Mouse (Mus musculus) liver, embryonic 12.5 days (tissue): ENCODE data around the gene Birc7. TPM values are rescaled to one million over a fixed set of nuclear protein-coding genes. Genes with fewer than 3 reads are reported as not detected.

Source experiments
- ATAC-seq: fragments of 200-750 bp; cut with Nextera tagmentation; 2 replicates; pipeline ENCODE4 v1.8.0; 2017; ENCODE audit warnings: moderate number of reproducible peaks, mild to moderate bottlenecking, moderate library complexity
- H3K27ac ChIP-seq: fragments of 300-500 bp; sonication (generic); 2 replicates; pipeline ENCODE4 v1.5.1; 2016; ENCODE audit warnings: mild to moderate bottlenecking
- H3K27me3 ChIP-seq: fragments of 300-500 bp; sonication (generic); replicated peaks from 2 replicates; pipeline ENCODE4 v1.6.1; 2016; ENCODE audit warnings: mild to moderate bottlenecking, moderate library complexity
- H3K36me3 ChIP-seq: fragments of 300-500 bp; sonication (generic); 2 replicates; pipeline ENCODE4 v1.6.1; 2016; ENCODE audit warnings: mild to moderate bottlenecking, moderate library complexity
- H3K4me1 ChIP-seq: fragments of 300-500 bp; sonication (generic); 2 replicates; pipeline ENCODE4 v1.6.1; 2016
- H3K4me2 ChIP-seq: fragments of 300-500 bp; sonication (generic); 2 replicates; pipeline ENCODE4 v1.6.1; 2016; ENCODE audit warnings: mild to moderate bottlenecking, moderate library complexity
- H3K4me3 ChIP-seq: fragments of 300-500 bp; sonication (generic); 2 replicates; pipeline ENCODE4 v1.5.1; 2016; ENCODE audit warnings: mild to moderate bottlenecking, moderate library complexity
- H3K9ac ChIP-seq: fragments of 300-500 bp; sonication (generic); 2 replicates; pipeline ENCODE4 v1.6.1; 2016; ENCODE audit warnings: mild to moderate bottlenecking, moderate library complexity
- H3K9me3 ChIP-seq: fragments of 300-500 bp; sonication (generic); replicated peaks from 2 replicates; pipeline ENCODE4 v1.6.1; 2016; ENCODE audit warnings: mild to moderate bottlenecking, moderate library complexity
- WGBS: fragments of 180-500 bp; shearing (Covaris S2); methylation state at CpG from one replicate; pipeline ENCODE4 v1.1.7; 2016; ENCODE audit not compliant: insufficient replicate concordance; 5-methylcytosine and 5-hydroxymethylcytosine counted together
- polyA plus RNA-seq: library from polyadenylated mRNA; unstranded; fragments of >200 nt; fragmentation: Nextera tagmentation; extraction: Ambion mirVana; gene quantifications from 2 replicates; pipeline ENCODE4 v1.2.1, GENCODE M21; 2016

The Birc7 gene
- polyA plus RNA-seq, 1 experiment from 2014 or later: not detected

DNA sequence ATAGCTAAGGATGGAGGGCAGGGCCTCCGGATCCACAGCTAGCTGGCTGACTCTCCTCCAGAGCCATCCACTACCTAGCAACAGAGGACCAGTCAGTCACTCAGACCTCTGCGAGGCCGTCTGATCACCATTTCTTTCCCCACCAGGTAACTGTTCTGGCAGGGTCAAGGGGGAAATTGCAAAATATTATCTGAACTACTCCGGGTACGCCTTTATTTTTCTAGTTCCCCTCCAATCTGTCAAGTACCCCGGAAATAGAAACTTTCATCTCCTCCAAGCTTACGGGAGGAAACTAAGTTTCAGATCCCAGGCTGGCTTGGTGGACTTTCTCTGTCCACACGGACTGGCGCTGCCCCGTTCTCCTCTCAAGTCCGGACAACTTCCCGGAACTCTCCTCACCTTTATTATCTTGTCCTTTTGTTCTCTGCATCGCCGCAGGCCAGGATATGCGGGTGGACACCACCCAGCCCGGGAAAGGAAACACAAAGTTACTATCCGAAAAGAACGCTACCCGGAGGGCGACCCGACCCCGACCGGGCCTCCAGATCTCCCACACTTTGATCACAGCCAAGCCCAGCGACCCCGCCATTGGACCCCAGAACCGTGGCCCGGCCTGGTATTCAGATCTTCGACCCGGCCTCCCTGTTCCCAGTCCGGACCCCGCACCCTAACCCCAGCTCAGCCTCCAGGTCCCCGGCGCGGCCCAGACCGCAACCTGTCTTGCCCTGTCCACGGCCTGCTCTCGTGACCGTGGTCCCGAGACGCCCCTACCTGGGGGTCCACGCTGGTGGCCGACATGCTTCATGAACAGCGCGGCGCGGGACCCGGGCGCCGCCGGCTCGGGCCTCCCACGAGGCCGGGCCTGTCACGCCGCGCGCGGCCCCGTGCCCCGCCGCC lies 8.7 kb upstream of the Birc7 start:
- 2% methylated on average over 61 of the region's 61 CpGs for WGBS

DNA sequence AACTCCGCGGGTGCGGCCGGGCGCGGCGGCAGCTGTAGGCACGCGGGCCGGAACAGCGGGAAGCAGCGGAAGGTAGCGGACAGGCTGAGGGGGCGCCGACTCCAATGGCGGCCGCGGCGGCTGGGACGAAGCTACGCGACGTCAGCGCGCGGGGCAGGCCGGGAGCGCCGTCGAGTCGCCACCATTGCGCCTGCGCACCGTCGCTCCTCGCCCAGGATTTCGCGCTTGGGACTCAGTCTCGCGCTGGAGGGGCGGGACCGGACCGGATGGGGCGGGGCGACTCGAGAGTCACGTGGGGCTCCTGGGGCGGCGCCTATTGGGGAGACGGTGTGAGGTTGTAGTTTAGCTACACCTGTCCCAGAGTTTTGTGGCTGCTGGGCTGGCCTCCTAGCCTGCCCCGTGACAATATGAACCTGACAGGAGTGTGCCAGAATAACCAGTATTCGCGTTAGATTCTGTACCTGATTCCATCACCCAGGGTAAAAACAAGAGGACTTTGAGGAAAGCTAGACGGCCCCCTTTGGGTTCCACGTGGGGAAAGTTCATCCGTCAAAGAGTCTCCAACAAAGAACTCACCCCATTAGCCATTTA lies 7.9 kb upstream of the Birc7 start, which contains the start of gene Ythdf1:
Ythdf1 (minus strand) TSS at position 140 of the 591 bp plus-strand sequence.
- peak; percentile 94 for ATAC-seq
- Histone ChIP-seq H3K9ac (peak within 1 kb of the TSS; percentile 98), H3K4me3 (peak within 1 kb of the TSS; percentile 100), H3K27ac (peak within 1 kb of the TSS; percentile 87), H3K27me3 (peaks cover 13% of the 10 kb centered on the region), H3K4me2 (peak within 1 kb of the TSS; percentile 80), H3K4me1 (peaks cover 44% of the 10 kb centered on the region), H3K9me3 (no peaks in the 10 kb centered on the region), H3K36me3 (peaks cover 34% of the 10 kb centered on the region)
- WGBS: under 1% methylated on average over 54 of the region's 56 CpGs

More for the DNA sequence above, 8.7 kb upstream of the Birc7 start:
- ATAC-seq: peak; percentile 4; the same call in 1 of the 2 replicates
- Histone ChIP-seq H3K27me3 (peaks cover 13% of the 10 kb centered on the region), H3K9ac (peak overlapping the region; percentile 98), H3K9me3 (no peaks in the 10 kb centered on the region), H3K4me1 (peaks cover 51% of the 10 kb centered on the region), H3K27ac (peak overlapping the region; percentile 87), H3K36me3 (peaks cover 41% of the 10 kb centered on the region), H3K4me3 (peak overlapping the region; percentile 100), H3K4me2 (peak overlapping the region; percentile 80)

DNA sequence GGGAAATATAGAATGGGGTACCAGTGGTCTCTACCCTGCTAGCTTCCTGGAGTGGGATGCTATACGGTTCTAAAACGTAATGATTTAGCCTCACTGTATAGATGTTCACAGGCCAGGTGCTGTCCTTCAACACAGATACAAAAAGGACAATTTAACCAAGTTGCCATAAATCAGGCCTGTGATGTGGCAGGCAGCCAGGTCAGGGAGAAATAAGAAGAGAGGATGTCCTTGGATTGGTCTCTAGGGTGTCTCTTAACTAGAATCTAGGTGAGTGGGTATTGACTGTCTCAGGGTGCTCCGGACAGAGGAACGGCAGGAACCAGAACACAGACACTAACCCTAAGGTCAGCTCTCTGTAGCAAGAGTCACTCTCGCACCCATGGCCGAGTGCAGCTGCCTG lies 6.1 kb upstream of the Birc7 start:
- peaks cover 28% of the 10 kb centered on the region for H3K4me1 ChIP-seq
- no peak overlapping the region for H3K9ac ChIP-seq
- peaks cover 13% of the 10 kb centered on the region for H3K27me3 ChIP-seq
- no peaks in the 10 kb centered on the region for H3K9me3 ChIP-seq
- H3K4me2 ChIP-seq: no peak overlapping the region
- WGBS: 80% methylated on average over 6 of the region's 6 CpGs
- peaks cover 15% of the 10 kb centered on the region for H3K36me3 ChIP-seq
- H3K27ac ChIP-seq: no peak overlapping the region
- ATAC-seq: no peak
- H3K4me3 ChIP-seq: no peak overlapping the region

DNA sequence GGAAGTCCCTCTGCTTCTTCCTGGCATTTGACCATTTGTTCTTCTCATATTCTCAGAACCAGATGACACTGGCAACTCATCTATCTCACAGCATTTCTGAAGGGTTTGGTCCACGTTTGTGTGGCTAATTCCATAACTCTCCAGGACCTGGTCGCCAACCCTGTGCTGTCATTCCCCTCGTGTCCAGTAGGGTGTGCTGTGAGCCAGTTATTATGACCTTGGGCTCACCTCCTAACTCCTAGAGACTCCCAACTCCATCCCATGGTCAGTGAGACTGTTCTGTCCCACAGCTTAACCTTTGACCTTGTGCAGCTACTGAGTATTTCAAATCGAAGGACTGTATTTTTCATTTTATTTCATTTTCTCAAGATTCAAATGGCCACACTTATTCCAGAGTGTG lies 3.6 kb upstream of the Birc7 start:
- no peaks in the 10 kb centered on the region for H3K36me3 ChIP-seq
- H3K27me3 ChIP-seq: peaks cover 13% of the 10 kb centered on the region
- H3K4me1 ChIP-seq: peaks cover 5% of the 10 kb centered on the region
- no peak overlapping the region for H3K9ac ChIP-seq
- H3K9me3 ChIP-seq: no peaks in the 10 kb centered on the region
- H3K27ac ChIP-seq: no peak overlapping the region
- ATAC-seq: no peak
- H3K4me3 ChIP-seq: no peak overlapping the region
- no peak overlapping the region for H3K4me2 ChIP-seq
- WGBS: 6% methylated on average over 4 of the region's 4 CpGs

DNA sequence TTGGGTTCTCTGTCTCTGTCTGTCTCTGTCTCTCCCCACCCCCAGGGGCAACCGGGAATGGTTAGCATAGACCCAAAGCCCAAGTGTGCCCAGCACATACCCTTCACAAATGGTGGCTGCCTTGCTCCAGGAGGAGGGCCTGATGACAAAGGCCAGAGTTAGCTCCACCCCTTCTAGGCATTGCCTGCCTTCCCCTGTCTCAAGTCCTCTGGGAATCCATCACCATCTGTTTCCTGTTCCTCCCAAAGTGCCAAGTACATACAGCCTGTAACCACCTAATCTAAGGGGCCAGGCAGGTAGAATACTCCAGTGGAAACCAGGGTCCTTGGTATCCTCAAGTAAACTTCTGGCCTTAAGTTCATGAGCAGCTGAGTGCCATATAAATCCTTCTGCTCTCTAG lies 3.6 kb downstream of the Birc7 start:
- ATAC-seq: no peak; the same call in 1 of the 2 replicates
- WGBS: 58% methylated on average over 1 of the region's 1 CpGs

DNA sequence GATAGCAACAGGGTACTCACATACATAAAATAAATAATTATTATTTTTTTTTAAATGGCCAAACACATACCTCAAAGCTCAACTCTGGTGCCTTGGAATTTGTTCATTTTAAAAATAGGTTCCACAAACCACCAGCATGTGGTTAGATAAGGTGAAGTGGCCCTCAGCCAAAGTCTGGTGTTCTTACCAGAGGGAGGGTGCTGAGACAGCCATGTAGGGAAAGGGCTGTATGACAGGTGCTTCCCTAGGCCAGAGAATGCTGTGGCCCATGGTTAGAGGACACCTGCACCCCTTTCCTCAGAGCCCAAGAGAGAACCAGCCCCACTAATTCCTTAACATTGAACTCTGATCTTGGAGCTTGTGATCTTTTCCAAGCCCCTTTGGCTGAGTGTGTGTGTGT lies 11.4 kb downstream of the Birc7 start:
- Histone ChIP-seq H3K4me2 (no peak overlapping the region), H3K4me3 (no peak overlapping the region), H3K4me1 (no peaks in the 10 kb centered on the region), H3K9ac (no peak overlapping the region), H3K27ac (no peak overlapping the region), H3K36me3 (no peaks in the 10 kb centered on the region), H3K9me3 (no peaks in the 10 kb centered on the region), H3K27me3 (no peaks in the 10 kb centered on the region)
- no peak for ATAC-seq

More for the DNA sequence above, 3.6 kb downstream of the Birc7 start:
- Histone ChIP-seq H3K4me1 (no peaks in the 10 kb centered on the region), H3K4me2 (no peak overlapping the region), H3K9ac (no peak overlapping the region), H3K9me3 (no peaks in the 10 kb centered on the region), H3K27ac (no peak overlapping the region), H3K27me3 (no peaks in the 10 kb centered on the region), H3K4me3 (no peak overlapping the region), H3K36me3 (no peaks in the 10 kb centered on the region)

DNA sequence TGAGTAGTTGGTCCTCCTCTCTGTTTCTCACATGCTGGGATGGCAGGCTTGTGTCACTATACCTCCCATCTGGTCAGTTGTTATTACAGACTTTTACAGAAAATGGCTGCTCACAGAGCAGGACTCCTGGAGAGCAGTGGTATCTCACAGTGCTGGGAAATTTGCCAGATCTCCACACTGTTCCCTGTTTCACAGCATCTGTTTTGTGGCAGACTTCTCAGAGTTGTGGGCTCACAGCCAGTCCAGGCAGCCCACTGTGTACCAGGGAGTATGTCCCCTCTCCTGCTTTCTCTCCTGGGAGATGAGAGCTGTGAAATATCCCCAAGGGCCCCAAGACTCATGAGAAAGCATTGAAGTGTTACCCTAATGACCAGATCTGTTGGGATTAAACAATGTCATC lies 13.0 kb downstream of the Birc7 start:
- H3K4me2 ChIP-seq: no peak overlapping the region
- no peaks in the 10 kb centered on the region for H3K9me3 ChIP-seq
- H3K36me3 ChIP-seq: no peaks in the 10 kb centered on the region
- H3K27me3 ChIP-seq: no peaks in the 10 kb centered on the region
- H3K27ac ChIP-seq: no peak overlapping the region
- H3K4me3 ChIP-seq: no peak overlapping the region
- H3K9ac ChIP-seq: no peak overlapping the region
- no peaks in the 10 kb centered on the region for H3K4me1 ChIP-seq
- ATAC-seq: no peak

DNA sequence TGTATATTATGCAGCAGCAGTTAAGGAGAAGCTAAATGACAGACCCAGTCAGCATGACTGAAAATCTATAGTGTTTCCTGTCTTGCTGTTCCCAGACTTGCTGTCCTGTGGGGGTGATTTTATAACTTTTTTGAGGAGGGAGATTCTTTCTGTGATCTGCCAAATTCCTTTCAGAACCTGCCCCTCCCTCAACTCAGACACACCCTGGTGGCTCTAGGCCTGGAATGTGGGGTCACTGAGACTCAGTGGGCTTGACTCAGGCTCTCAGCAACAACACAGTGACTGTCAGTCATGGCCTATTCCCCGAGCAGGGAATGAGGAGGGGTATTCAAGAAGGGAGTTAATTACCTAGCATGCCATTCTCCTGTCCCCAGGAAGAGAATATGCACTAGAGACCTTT lies 21.1 kb downstream of the Birc7 start:
- no peak for ATAC-seq
- Histone ChIP-seq H3K27me3 (peaks cover 57% of the 10 kb centered on the region), H3K9ac (no peak overlapping the region), H3K4me2 (no peak overlapping the region), H3K4me3 (no peak overlapping the region), H3K27ac (no peak overlapping the region), H3K9me3 (no peaks in the 10 kb centered on the region), H3K4me1 (no peaks in the 10 kb centered on the region), H3K36me3 (no peaks in the 10 kb centered on the region)
- 29% methylated on average over 1 of the region's 1 CpGs for WGBS

DNA sequence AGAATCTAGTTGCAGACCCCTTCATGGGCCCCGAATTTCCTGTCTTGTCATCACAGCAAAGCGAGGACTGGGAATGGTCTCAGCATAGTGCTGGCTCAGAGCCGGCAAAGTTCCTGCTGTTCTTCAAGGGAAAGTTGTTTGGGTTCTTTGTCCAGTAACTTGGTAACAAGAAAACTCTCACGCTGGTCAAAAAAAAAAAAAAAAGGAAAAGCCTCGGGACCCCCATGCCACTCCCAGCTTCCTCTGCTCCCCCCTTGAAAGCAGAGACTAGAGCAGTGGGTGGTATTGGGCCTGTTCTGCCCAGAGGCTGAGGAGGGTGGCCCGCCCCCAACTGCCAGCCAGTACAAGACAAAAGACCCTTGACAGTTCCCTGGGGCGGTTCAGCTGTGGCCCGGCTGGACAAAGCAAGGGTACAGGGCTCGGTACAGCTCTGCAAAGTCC lies 23.9 kb downstream of the Birc7 start:
- Histone ChIP-seq H3K4me3 (no peak overlapping the region), H3K27ac (no peak overlapping the region), H3K9me3 (no peaks in the 10 kb centered on the region), H3K4me2 (no peak overlapping the region), H3K27me3 (peaks cover 80% of the 10 kb centered on the region), H3K36me3 (no peaks in the 10 kb centered on the region), H3K9ac (no peak overlapping the region), H3K4me1 (no peaks in the 10 kb centered on the region)
- WGBS: 25% methylated on average over 9 of the region's 9 CpGs
- ATAC-seq: no peak

DNA sequence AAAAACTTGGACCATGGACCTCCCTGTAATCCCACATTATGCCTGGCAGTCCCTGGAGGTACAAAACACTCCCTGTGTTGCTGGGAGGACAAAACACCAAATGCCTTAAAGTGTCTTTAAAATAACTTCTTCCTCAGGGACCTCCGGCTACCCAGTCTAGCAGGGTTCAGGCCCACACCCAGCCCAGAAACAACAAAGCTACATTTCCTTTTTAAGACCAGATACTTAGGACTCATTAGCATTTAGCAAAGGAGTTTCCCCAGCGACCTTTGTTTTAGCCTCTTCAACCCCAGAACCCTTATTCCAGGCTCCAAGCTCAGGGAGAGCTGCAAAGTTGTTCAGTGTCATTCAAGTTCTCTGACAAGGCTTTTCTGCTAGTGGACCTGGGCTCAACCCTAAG lies 24.8 kb downstream of the Birc7 start:
- 0 out of 2 replicates have a peak overlapping the region, but pooled peaks have one; percentile 41 for H3K4me3 ChIP-seq
- no peaks in the 10 kb centered on the region for H3K36me3 ChIP-seq
- H3K9me3 ChIP-seq: no peaks in the 10 kb centered on the region
- H3K9ac ChIP-seq: no peak overlapping the region
- 37% methylated on average over 2 of the region's 2 CpGs for WGBS
- H3K27ac ChIP-seq: no peak overlapping the region
- peaks cover 85% of the 10 kb centered on the region for H3K27me3 ChIP-seq
- H3K4me1 ChIP-seq: no peaks in the 10 kb centered on the region
- H3K4me2 ChIP-seq: peak overlapping the region; percentile 63
- no peak for ATAC-seq

DNA sequence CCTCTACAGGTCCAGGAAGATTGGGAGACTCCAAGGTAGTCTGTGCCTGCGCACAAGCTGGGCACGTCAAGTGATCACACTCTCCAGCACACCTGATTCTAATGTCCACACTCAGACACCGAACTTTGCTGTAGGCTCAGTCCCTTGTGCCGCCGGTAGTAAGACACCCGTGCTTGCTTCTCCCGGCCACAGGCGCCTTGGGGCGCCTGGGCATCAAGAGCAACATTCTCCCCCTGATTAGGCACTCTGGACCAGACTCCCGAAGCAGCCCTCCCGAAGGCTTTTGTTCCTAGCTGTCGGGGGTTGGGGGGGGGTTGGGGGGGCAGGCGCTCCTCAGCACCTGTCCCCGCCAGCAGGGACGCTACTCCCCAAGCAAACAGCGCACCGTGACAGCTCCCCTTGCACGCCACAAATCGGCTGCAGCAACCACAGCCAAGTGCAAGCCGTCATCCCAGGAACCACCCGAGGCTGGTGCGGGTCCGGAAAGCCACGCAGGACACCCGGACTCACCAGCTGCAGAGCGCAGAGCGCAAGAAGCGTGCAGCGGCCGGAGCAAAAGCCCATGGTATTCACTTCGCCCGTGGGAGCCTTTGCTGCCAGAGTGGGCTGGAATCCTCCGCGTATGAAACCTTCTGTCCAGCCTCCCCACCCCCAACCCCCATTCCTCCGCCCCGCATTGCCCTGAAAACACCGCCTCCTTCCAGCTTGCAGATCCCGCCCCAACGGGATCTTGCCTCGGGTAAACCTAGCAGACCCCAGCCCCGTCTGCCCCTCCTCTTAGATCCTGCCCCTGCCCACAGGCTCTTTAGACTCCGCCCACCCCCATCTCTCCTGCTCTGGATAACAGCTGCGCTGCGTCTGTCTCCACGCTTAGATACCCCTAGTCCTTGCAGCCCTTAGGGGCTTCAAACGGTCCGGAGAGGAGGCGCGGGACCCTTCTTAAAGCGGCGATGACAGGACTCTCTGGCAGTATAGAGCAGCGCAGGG lies 25.5 kb downstream of the Birc7 start, which contains the start of gene Nkain4:
Nkain4 (minus strand) TSS at position 639 of the 987 bp plus-strand sequence.
- Histone ChIP-seq H3K27me3 (peaks cover 82% of the 10 kb centered on the region), H3K4me3 (peak within 1 kb of the TSS; percentile 41), H3K36me3 (no peaks in the 10 kb centered on the region), H3K9ac (0 out of 2 replicates have a peak within 1 kb of the TSS, but pooled peaks have one; percentile 17), H3K27ac (no peak within 1 kb of the TSS), H3K9me3 (no peaks in the 10 kb centered on the region), H3K4me1 (no peaks in the 10 kb centered on the region), H3K4me2 (peak within 1 kb of the TSS; percentile 63)
- WGBS: 5% methylated on average over 51 of the region's 52 CpGs
- ATAC-seq: no peak
